Mouse (Mus musculus) adrenal gland, postnatal 25 days (tissue): ENCODE results near the gene Bid. TPM values are rescaled to one million over a fixed set of nuclear protein-coding genes. Genes with fewer than 3 reads are reported as not detected.
"Not testable (repeated sequence)": the region's sequence is repeated elsewhere in the genome, so short reads cannot be mapped to it uniquely, and the experiment has no call there.

ENCODE experiments used
- DNase-seq: peaks from one replicate; pipeline ENCODE4 v3.0.0; 2021; ENCODE audit warnings: mixed read lengths
- total RNA-seq: library from RNA; stranded (reverse); gene quantifications from 2 replicates; pipeline ENCODE4 v1.2.3, GENCODE M21; 2021

The Bid gene
- total RNA-seq, 1 experiment from 2014 or later: 6.5 TPM

DNA sequence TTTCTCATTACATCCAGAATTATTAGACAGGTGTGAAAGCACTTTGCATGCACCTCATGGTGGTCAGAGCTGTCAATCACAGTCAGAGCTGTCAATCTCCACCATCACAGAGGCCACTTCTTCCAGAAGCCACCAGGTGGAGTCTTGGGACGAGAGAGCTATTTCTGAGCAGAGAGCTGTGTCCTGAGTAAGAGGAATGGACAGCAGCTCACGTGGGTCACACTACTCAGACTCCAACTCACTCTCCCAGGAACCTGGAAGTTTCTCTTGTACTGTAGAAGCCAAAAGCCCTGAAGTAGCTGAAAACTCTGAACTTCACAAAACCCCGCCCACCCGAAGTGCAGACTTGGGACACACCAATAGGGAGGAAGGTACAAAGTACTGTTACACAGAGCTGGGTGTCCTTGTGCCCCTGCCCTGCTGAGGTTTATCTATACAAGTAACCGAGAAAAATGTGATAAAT lies 13.2 kb downstream of the Bid start:
- no peak for DNase-seq

DNA sequence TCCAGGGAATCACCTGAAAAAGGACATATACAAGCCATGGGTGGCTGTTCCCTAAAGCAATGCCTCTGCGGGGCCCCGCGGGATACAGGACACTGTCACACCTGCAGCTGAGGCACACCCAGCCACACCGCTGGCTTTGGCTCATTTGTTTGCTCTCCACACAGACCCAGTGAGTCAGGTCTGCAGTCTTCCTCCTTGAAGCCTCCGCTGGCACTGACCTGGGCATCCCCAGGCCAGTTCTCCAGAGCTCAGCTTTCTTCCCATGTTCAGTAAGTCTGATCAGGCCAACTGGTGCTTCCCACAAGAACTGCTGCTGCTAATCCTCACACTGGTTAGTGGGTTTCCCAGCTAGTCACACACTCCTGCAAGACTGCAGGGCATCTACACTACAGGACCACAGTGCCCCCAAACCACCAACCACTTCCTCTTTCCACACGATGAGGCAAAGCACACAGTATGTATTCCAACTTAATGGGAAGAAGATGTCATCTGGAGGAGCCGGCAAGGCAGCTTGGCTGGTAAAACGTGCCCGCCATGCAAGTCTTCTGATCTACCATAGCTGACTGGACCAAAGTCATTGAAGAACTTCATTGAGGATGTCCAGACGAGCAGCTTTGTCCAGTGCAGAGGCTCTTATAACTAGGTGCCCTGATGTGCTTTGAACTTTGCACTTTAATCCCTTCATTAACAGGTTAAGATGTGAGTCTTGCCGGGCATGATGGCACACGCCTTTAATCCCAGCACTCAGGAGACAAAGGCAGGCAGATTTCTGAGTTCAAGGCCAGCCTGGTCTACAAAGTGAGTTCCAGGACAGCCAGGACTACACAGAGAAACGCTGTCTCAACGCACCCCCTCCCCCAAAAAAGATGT lies 14.6 kb downstream of the Bid start:
- DNase-seq: no peak

DNA sequence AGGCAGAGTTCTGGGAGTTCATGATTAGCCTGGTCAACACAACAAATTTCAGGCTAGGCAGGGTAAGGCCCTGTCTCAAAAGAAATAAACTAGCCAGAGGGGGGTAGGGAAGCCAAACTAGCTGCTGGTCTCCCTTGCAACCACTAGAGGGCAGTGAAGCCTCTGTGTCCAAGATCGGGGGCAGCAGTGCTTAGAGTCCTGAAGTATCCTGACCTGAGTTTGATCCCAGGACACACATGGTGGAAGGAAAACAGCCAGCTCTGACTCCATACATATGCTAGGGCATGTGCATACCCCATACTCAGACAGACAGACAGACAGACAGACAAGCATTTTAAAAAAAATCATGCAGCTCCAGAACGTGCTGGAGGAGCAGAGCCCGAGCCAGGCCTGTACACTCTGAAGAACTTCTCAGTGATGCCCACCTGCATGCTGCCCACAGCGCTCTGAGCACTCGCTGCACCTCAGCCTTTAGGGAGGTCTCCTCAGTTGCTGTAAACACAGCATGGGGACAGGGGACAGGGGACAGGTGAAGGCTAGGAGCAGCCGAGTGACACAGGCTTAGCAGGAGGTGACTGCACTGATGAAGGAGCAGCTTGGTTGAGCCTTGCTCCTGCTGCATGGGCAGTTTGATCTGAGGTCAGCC lies 18.3 kb downstream of the Bid start:
- peak; percentile 33 for DNase-seq

DNA sequence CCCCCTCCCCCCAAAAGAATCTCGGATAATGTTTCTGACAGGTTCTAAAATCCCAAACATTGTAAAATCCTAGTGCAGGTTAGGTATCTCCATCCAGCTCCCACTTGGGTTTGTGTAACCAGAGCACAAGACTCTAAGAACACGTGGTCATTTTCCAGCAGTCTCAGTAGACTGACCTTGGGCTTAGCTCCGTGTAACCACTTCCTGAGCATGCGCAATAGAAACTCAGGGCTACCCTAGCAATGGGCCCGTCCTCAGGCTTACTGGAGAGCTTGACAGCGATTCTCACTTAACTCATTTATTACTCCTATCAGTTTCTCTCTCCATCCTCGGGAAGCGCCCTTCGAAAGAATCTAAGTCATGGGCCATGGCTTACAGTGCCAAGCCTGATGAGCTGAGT lies 22.1 kb downstream of the Bid start:
- DNase-seq: no peak

DNA sequence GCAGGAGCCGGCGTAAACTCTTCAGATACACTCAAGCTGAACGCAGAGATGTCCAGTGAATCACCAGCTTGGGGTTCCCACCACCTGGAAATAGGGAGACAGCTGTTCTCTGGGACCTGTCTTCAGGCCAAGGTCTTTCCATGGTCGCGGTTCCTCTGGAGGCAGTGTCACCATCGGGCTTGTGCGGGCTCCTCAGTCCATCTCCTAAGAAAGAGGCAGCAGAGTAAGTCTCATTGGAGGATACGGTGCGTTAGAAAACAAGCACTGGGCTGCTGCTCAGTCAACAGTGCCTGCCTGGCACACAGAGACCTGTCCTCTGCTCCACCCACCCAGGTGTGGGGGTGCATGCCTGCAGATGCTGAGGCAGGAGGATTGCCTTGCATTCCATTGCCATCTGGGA lies 22.6 kb downstream of the Bid start:
- no peak for DNase-seq

DNA sequence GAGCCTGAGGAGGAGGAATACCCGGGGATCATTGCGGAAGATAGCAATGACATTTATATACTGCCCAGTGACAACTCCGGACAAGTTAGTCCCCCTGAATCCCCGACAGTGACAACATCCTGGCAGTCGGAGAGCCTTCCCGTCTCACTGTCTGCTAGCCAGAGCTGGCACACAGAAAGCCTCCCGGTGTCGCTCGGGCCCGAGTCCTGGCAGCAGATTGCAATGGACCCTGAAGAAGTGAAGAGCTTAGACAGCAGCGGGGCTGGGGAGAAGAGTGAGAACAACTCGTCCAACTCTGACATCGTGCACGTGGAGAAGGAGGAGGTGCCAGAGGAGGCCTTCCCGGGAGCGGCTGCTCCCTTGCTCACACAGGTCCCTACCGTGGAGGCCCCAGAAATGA lies 30.0 kb downstream of the Bid start:
- no peak for DNase-seq

DNA sequence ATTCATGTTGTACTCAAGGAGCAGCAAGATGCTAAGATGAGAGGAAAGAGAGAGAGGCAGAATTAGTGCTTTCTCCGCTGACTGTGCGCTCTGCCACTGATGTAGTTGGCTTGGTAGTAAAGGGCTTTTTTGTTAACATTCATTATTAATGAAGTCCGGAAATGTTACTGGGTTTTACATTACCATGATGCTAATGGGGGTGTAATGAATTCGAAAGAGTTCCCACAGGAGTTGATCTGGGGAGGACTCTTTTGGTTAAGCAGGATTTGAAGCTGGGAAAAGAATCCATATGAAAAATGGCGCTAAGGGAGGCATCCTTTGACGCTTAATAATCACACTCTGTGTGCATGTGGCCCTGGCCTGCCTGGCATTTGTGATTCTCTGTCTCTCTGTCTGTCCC lies 32.2 kb downstream of the Bid start:
- DNase-seq: no peak

DNA sequence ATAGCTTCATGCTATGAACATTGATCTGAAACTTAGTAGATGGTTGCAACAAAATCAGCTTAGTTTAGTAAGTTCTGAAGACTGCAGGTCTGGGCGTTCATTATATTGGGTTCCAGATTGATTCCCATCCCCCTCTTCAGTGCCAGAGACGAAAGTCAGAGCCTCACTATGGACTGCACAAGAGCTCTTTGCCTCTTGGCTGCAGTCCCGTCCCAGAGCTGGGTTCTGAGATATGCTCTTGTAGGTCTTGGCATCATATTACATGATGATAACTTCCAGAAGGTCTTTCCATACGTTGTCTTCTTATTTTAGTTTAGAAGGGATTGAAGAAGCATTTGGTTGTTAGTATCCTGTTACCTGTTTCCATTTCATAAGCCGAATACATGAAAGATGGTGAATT lies 37.6 kb downstream of the Bid start:
- DNase-seq: no peak

DNA sequence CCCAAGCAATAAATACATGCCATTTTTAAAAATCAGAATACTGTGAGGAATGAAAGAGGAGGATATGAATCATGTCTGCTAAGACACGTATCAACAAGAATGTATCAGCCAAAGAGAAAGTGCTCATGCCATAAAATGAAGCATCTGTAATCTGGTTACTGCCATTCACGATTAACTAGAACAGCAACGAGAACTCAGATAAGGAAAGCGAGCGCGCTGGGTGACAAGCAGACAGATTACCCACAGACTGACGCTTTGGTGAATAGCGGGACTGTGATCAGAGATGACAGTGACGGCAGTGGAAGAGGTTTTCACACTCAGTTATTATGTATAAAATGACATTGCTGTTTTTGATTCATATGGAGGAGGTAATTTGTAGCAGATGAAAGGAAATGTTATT lies 42.8 kb downstream of the Bid start:
- no peak for DNase-seq

DNA sequence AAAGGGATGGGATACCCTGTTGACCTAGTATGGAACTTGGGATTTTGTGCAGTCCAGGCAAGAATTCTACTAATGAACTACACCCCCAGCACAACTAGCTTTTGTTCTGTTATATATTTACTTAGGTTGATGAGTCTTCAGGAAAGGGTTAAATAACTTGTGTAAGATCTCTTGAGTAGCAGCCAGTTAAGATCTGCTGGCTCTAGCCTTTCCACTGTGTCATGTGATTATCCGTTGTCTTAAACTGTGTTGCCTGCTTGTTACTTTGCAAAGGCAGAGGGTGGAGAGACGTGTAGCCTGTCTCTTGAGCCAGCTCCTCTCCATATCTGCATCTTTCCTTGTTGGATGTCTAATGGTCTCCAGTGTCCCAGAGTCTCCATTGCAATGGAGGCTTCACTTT lies 45.4 kb downstream of the Bid start:
- DNase-seq: no peak

DNA sequence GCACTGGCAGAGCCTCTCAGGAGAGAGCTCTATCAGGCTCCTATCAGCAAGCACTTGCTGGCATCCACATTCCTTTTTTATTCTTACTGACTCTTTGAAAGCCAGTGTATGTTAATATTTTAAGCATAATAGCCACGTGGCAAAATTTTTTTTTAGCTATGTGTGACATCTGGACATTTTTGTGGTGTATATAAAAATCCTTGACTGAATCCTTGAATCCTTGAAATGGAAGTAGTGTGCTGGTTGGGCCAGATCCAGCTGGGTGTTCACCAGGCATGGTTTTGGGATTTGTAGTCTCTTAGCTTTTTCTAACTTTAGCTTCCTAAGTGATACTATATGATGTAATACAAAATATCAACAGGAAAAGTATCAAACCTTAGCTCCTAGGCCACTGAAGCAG lies 47.8 kb downstream of the Bid start:
- DNase-seq: peak; percentile 20

DNA sequence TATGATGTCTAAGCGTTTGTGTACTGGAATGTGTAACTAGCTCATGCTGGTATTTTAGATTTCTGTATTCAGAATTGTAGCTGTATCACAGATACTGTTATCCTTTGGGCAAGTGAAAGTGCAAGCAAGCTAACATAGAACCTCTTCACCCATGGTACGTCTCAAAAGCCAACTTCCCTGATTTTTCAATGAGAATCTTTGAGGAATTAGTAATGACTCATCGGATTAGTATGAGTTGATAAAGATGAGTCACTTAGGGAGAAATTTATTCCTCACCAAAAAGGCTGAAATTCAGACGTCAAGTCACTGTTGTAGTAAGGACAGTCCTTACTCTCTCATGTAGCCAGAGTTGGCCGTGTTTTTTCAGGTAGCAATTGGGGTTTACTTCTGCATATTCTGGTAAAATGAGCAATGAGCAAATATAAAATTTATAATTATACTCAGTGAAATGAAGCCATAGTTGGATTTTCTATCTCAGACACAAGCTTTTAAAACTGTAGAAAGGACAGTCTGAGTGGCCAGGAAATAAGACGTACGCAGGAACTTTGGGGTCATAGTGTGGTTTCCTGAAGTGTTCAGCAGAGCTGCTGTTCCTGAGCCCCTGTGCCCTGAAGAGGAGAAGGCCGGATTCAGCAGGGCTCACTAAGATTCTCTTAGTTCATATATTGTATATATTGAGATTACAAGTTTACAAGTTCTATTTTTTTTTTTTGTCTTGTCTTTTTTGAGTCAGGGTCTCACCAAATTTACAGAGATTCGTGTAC lies 50.4 kb downstream of the Bid start:
- no peak for DNase-seq

DNA sequence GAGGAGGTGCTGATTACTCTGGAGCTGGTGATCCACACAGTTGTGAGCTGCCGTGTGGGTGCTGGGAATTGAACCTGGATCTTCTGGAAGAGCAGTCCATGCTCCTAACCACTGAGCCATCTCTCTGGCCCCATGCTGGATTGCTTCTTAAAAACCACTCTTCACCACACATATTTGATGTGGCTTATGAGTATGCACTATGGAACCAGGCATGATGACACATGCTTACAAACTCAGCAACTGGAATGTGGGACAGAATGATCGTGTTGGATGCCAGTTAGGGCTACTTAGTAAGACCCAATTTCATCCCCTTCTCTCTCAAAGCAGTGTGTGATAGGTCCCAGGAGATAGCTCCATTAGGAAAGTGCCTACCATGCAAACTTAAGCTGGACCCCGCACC lies 56.6 kb downstream of the Bid start:
- DNase-seq: no peak

DNA sequence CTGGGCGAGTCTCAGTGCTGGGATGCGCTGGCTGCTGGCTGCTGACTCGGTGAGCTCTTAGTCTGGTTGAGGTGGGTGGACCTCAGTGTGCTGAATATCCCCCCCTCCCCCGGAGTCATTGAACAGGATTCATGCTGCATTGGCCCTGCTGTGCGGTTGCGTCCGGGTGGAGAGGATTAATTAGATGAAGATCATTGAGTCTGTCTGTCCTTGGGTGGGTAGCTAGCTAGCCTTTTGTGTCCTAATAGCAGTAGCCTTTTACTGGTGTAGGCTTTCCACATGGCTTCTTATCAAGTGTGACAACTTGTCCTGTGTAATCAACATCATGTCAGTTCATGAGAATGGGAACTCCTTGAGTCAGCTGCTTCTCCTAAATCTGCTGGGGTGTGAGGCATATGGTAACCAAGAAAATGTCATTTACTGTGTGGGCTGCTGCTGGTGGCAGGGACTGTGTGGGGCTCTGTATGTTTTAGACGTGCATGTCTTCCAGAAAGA lies 58.4 kb downstream of the Bid start:
- no peak for DNase-seq

DNA sequence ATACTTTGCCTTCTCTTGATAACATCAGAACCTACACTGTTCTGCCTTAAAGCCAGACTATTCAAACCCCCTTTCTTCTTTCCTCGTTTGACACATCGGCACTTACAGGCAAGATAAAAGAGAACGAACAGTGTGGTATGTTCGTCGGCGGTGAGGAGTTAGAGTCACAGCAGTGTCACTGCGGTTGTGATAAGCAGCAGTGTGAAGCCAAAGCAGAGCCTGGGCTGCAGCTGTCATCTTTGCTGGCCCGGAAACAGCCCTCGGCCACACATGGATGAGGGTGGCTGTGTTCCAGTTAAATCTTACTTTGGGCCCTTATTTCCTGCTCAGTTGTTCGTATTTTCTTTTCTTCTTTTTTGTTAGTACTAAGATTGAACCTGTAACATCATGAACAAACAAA lies 62.2 kb downstream of the Bid start:
- DNase-seq: no peak

DNA sequence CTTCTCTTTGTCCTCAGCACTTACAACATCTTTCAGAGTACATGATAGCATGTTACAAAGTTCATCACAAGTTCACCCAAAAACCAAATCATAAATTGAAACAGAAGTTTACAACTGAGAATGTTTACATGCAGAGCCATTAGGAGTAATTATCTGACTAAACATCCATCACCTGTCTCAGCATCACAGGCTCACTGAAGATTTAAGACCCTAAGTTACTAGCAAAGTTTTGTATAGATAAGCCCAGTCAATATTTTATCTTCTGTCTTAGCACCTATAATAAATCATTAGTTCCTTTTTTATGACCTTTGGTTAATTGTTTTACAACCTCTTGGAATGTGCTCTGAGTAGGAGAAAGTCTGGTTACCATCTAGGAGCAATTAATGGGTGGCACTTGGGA lies 65.9 kb downstream of the Bid start:
- DNase-seq: not testable (repeated sequence)

Other genes with a start within 250 kb of the Bid start
- gene Slc25a18, start 143.3 kb downstream of the Bid start, total RNA-seq: 0.33 TPM in 1 of 2 replicates, not detected in the other
- gene Atp6v1e1, start 94.1 kb downstream of the Bid start, total RNA-seq: 469 and 476 TPM in 2 replicates
- gene Bcl2l13, start 80.6 kb downstream of the Bid start, total RNA-seq: 56.4 and 66.0 TPM in 2 replicates
- gene Mical3, start 214.1 kb upstream of the Bid start, total RNA-seq: 65.9 and 72.6 TPM in 2 replicates